Comparison of ENCODE assay signal across 21 mouse cellular contexts in genomic region chr11:46363864-46364263, GRCm38 (mm10). TPM values are rescaled to one million over a fixed set of nuclear protein-coding genes. Genes with fewer than 3 reads are reported as not detected.
"Had no signal": no experiment of that assay in that cellular context is flagged by ENCODE, and none has a peak within 500 bp of the region (broad histone marks: within the 10 kb centered on the region; RNA-seq: fewer than 3 reads in every experiment).

No protein-coding gene starts in this region.

- H3K4me2 ChIP-seq: neural tube, embryonic 13.5 days; neural tube, embryonic 15.5 days; stomach, embryonic 15.5 days had no signal

- H3K9me3 ChIP-seq: neural tube, embryonic 13.5 days; neural tube, embryonic 15.5 days; stomach, embryonic 15.5 days had no signal

- H3K27me3 ChIP-seq: neural tube, embryonic 13.5 days; neural tube, embryonic 15.5 days; stomach, embryonic 15.5 days had no signal

- H3K4me3 ChIP-seq: neural tube, embryonic 13.5 days; neural tube, embryonic 15.5 days; stomach, embryonic 15.5 days had no signal

- H3K27ac ChIP-seq: neural tube, embryonic 13.5 days; neural tube, embryonic 15.5 days; stomach, embryonic 15.5 days; stomach, postnatal 0 days had no signal

- H3K4me1 ChIP-seq: neural tube, embryonic 13.5 days; neural tube, embryonic 15.5 days; stomach, embryonic 15.5 days had no signal

- DNase-seq: retina, postnatal 1 day; right cerebral cortex, adult 18-20 months; right cerebral cortex, postnatal 14 days; right cerebral cortex, postnatal 25 days; right cerebral cortex, postnatal 4 days; spleen, adult 18-20 months; thymus, adult 18-20 months; thymus, adult 2 months; thymus, postnatal 14 days; thymus, postnatal 25 days; thymus, postnatal 36 days; thymus, postnatal 4 days had no signal

- H3K9ac ChIP-seq: neural tube, embryonic 13.5 days; neural tube, embryonic 15.5 days; stomach, embryonic 15.5 days had no signal

- H3K36me3 ChIP-seq: neural tube, embryonic 13.5 days; neural tube, embryonic 15.5 days; stomach, embryonic 15.5 days had no signal

RNA-seq across cellular contexts. Expression of gene Itk, which starts 25.5 kb away (rescaled TPM):
- polyA plus RNA-seq: neural tube, embryonic 13.5 days; neural tube, embryonic 14.5 days; neural tube, embryonic 15.5 days had no signal

RNA-seq across cellular contexts. Expression of gene Fam71b, which starts 32.5 kb away (rescaled TPM):
- total RNA-seq: neutrophil, adult 5-6 weeks had no signal
- polyA plus RNA-seq: neural tube, embryonic 13.5 days; neural tube, embryonic 14.5 days; neural tube, embryonic 15.5 days; stomach, embryonic 14.5 days; stomach, embryonic 15.5 days; stomach, embryonic 16.5 days; stomach, postnatal 0 days; urinary bladder, adult 2 months had no signal
